Mouse (Mus musculus): ENCODE data around the gene Dnah2. TPM values are rescaled to one million over a fixed set of nuclear protein-coding genes. Genes with fewer than 3 reads are reported as not detected.
A peak's percentile ranks its signal among the peaks of the same experiment; 100 is the strongest.

Gene Dnah2
- 4.2 and 4.4 TPM in 2 replicates for polyA plus RNA-seq (2015; fragmentation: Nextera tagmentation; extraction: Ambion mirVana)

DNA sequence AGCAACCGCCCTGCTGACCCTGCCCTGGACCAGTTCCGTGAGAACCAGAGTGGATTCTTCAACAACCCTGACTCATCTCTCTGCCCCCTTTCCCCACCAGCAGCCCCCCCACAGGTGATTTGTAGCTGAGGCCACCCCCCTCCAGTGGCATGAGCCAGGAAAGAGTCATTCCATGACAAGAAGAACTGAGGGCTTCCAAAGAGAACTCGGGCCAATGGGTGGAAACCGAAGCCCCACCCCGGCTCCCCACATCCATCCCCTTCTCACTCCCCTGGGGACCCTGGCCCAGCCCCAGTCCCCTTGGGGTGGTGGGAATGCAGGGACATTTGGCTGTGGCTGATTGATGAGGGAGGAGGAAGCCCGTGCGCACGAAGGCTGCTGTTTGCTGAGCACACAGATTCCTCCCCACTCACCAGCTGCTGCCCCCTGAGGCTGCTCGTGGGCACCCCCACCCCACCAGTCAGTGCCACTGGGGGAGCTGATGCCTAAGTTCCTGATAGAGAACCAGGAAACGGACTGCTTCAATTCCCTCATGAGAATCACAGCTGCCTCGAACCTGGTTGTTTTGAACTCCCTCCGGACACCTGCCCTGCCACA is at the start of gene Dnah2:
Dnah2 (minus strand) TSS at position 51 of the 597 bp plus-strand sequence.
- H3K36me3 ChIP-seq = peaks cover under 1% of the 10 kb centered on the region; the same call in 1 of the 2 replicates
- H3K27me3 ChIP-seq = no peaks in the 10 kb centered on the region
- 43% methylated on average over 12 of the region's 12 CpGs for WGBS
- no peak within 1 kb of the TSS for H3K4me3 ChIP-seq
- no peak within 1 kb of the TSS; the same call in 1 of the 2 replicates for H3K9ac ChIP-seq
- ATAC-seq (ENCODE audit: insufficient number of reproducible peaks, insufficient read depth, low FRiP score, low TSS enrichment, low read depth) = no peak
- no peak within 1 kb of the TSS for H3K27ac ChIP-seq
- H3K4me2 ChIP-seq = peak within 1 kb of the TSS; percentile 68; the same call in 1 of the 2 replicates
- no peaks in the 10 kb centered on the region for H3K9me3 ChIP-seq
- peaks cover 42% of the 10 kb centered on the region for H3K4me1 ChIP-seq

DNA sequence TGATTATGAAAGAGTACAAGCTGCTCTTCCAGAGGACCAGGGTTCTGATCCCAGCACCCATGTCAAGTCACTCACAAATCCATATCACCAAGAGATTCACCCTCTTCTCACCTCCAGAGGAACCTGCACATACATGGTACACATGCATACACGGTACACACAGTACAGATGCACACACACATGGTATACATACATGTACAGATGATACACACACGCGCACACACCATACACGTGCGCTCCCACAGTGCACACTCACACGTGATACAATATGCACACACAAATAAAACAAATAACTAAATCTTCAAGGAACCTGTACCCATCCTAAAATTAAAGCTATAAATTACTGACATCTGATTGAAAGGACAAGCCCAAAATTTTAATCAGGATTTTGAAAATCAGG is 45.9 kb upstream of the Dnah2 start:
- WGBS = 95% methylated on average over 6 of the region's 6 CpGs
- no peak for ATAC-seq (ENCODE audit: insufficient number of reproducible peaks, insufficient read depth, low FRiP score, low TSS enrichment, low read depth)
- Histone ChIP-seq H3K9me3 (no peaks in the 10 kb centered on the region), H3K4me2 (no peak overlapping the region), H3K27ac (no peak overlapping the region), H3K9ac (no peak overlapping the region), H3K27me3 (no peaks in the 10 kb centered on the region), H3K36me3 (peaks cover 55% of the 10 kb centered on the region), H3K4me3 (no peak overlapping the region), H3K4me1 (peaks cover 7% of the 10 kb centered on the region)

DNA sequence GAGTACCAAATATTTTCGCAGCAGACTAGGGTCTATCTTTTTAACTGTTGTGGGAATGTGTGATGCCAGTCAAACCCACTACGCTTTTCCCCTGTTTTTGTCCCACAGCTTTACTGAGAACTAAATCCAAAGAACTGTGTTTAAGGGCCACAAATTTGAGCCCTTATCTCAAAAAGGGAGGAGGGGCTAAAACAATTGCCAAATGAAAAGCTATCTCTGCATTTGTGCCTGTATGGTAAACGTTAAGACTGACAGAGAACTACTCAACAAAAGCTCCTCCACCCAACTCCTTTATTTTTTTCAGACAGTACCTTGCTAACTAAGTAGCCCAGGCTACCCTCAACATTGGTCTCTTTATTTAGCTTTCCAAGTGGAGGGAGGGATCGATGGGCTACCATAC is 43.9 kb upstream of the Dnah2 start:
- WGBS = 84% methylated on average over 4 of the region's 4 CpGs
- Histone ChIP-seq H3K36me3 (peaks cover 75% of the 10 kb centered on the region), H3K27ac (no peak overlapping the region)

GRCm38 (mm10) chr11:69591899-69592637 is 43.2 kb upstream of the Dnah2 start:
- Histone ChIP-seq H3K27me3 (no peaks in the 10 kb centered on the region), H3K9ac (peak overlapping the region; percentile 27; the same call in 1 of the 2 replicates), H3K36me3 (peaks cover 83% of the 10 kb centered on the region), H3K9me3 (no peaks in the 10 kb centered on the region), H3K27ac (no peak overlapping the region), H3K4me3 (no peak overlapping the region), H3K4me1 (no peaks in the 10 kb centered on the region), H3K4me2 (no peak overlapping the region)
- no peak for ATAC-seq (ENCODE audit: insufficient number of reproducible peaks, insufficient read depth, low FRiP score, low TSS enrichment, low read depth)
- WGBS = 86% methylated on average over 7 of the region's 7 CpGs

More for the DNA sequence above, 43.9 kb upstream of the Dnah2 start:
- Histone ChIP-seq H3K4me2 (no peak overlapping the region), H3K9ac (no peak overlapping the region), H3K4me3 (no peak overlapping the region), H3K27me3 (no peaks in the 10 kb centered on the region), H3K9me3 (no peaks in the 10 kb centered on the region), H3K4me1 (no peaks in the 10 kb centered on the region)
- ATAC-seq (ENCODE audit: insufficient number of reproducible peaks, insufficient read depth, low FRiP score, low TSS enrichment, low read depth) = no peak

GRCm38 (mm10) chr11:69591424-69591823 is 42.5 kb upstream of the Dnah2 start:
- no peak overlapping the region for H3K4me2 ChIP-seq
- H3K4me3 ChIP-seq = no peak overlapping the region
- H3K9ac ChIP-seq = no peak overlapping the region
- no peak overlapping the region for H3K27ac ChIP-seq
- 82% methylated on average over 3 of the region's 3 CpGs for whole genome bisulfite sequencing
- peaks cover 87% of the 10 kb centered on the region for H3K36me3 ChIP-seq
- H3K9me3 ChIP-seq = no peaks in the 10 kb centered on the region
- no peak for ATAC-seq (ENCODE audit: insufficient number of reproducible peaks, insufficient read depth, low FRiP score, low TSS enrichment, low read depth)
- H3K4me1 ChIP-seq = no peaks in the 10 kb centered on the region
- no peaks in the 10 kb centered on the region for H3K27me3 ChIP-seq

DNA sequence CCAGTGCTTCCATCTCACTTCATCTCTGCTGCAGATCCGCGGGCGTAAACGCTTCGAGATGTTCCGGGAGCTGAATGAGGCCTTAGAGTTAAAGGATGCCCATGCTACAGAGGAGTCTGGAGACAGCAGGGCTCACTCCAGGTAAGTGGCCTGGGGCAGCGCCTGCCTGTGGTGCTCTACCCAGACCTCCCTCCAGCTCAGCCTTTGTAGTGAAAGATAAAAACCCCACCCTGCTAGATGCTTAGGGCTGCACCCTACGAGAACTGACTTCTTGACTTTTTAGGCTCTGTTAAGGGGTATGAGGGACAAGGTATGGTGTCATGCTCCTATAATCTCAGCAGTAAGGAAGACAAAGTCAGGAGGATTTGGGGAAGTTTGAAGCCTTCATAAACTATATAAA is 41.7 kb upstream of the Dnah2 start:
- no peak for ATAC-seq (ENCODE audit: insufficient number of reproducible peaks, insufficient read depth, low FRiP score, low TSS enrichment, low read depth)
- WGBS = 92% methylated on average over 8 of the region's 8 CpGs
- Histone ChIP-seq H3K9me3 (no peaks in the 10 kb centered on the region), H3K27ac (no peak overlapping the region), H3K36me3 (peaks cover 85% of the 10 kb centered on the region), H3K4me1 (no peaks in the 10 kb centered on the region), H3K4me3 (no peak overlapping the region), H3K9ac (no peak overlapping the region), H3K4me2 (no peak overlapping the region), H3K27me3 (no peaks in the 10 kb centered on the region)

- peaks cover 74% of the 10 kb centered on the region for H3K36me3 ChIP-seq
- H3K4me1 ChIP-seq = no peaks in the 10 kb centered on the region
- H3K27ac ChIP-seq = no peak overlapping the region
- no peak for ATAC-seq (ENCODE audit: insufficient number of reproducible peaks, insufficient read depth, low FRiP score, low TSS enrichment, low read depth)
- WGBS = 93% methylated on average over 22 of the region's 22 CpGs
- H3K4me3 ChIP-seq = no peak overlapping the region
- H3K27me3 ChIP-seq = no peaks in the 10 kb centered on the region
- no peaks in the 10 kb centered on the region for H3K9me3 ChIP-seq
- no peak overlapping the region for H3K4me2 ChIP-seq
- H3K9ac ChIP-seq = no peak overlapping the region
Measured at GRCm38 (mm10) chr11:69589207-69589834, 40.4 kb upstream of the Dnah2 start.

GRCm38 (mm10) chr11:69585718-69586325 is 36.9 kb upstream of the Dnah2 start:
- WGBS = 72% methylated on average over 7 of the region's 7 CpGs
- Histone ChIP-seq H3K27me3 (no peaks in the 10 kb centered on the region), H3K27ac (no peak overlapping the region), H3K4me3 (no peak overlapping the region), H3K4me1 (peaks cover 12% of the 10 kb centered on the region), H3K9ac (no peak overlapping the region), H3K36me3 (peaks cover 45% of the 10 kb centered on the region), H3K9me3 (no peaks in the 10 kb centered on the region), H3K4me2 (no peak overlapping the region)
- no peak for ATAC-seq (ENCODE audit: insufficient number of reproducible peaks, insufficient read depth, low FRiP score, low TSS enrichment, low read depth)

- Histone ChIP-seq H3K4me2 (no peak overlapping the region), H3K36me3 (peaks cover 36% of the 10 kb centered on the region), H3K27me3 (no peaks in the 10 kb centered on the region), H3K9ac (no peak overlapping the region), H3K4me3 (no peak overlapping the region), H3K9me3 (no peaks in the 10 kb centered on the region), H3K27ac (no peak overlapping the region), H3K4me1 (peaks cover 12% of the 10 kb centered on the region)
- no peak for ATAC-seq (ENCODE audit: insufficient number of reproducible peaks, insufficient read depth, low FRiP score, low TSS enrichment, low read depth)
- WGBS = 94% methylated on average over 13 of the region's 13 CpGs
Measured at GRCm38 (mm10) chr11:69584937-69585336, 36.0 kb upstream of the Dnah2 start.

DNA sequence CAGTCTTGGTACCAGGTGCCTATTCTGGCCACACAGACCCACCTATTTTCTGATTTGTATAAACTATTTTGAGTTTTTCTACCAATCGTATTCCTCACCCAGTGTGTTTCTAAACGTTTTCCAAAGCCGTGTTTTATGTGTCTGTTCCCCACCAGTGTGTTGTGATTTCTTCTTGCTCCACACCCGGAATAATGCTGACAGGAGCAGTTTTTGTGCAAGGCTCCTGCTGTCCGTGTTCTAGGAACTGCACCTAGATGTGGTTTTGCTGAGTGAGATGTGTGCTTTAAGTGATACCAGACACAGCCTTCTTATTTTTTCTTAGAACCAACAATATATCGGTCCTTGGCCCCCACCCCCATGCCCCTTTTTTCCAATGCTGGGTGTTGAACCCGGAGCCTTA is 35.1 kb upstream of the Dnah2 start:
- Histone ChIP-seq H3K9ac (no peak overlapping the region), H3K9me3 (no peaks in the 10 kb centered on the region), H3K27me3 (no peaks in the 10 kb centered on the region), H3K4me2 (no peak overlapping the region), H3K27ac (no peak overlapping the region), H3K4me1 (peaks cover 12% of the 10 kb centered on the region), H3K36me3 (peaks cover 27% of the 10 kb centered on the region), H3K4me3 (no peak overlapping the region)
- no peak for ATAC-seq (ENCODE audit: insufficient number of reproducible peaks, insufficient read depth, low FRiP score, low TSS enrichment, low read depth)
- WGBS = 85% methylated on average over 7 of the region's 7 CpGs

DNA sequence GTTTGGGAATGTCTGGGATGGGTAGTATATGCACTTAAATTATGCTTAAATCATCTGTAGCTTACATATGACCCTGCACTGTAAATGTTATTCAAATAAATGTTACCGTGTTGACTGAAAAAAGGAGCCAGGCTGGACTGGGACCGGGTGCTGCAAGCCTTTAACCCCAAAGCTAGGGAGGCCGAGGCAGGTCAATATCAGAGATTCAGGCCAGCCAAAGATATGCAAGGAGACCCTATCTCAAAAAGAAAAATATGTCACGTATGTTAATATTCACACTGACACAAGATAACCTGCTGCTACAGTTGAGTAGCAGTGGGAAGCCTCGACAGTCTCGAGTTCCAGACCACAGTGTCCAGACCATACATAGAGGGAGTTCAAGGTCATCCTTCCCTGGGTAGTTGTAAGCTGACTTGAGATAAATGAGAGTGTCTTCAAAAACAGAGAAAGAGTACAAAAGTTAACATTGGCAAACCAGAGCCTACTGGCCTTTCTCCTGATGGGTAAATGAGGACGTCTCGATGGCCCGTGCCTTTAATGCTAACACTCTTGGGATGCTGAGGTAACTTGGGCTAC is 33.4 kb upstream of the Dnah2 start:
- peaks cover 13% of the 10 kb centered on the region for H3K36me3 ChIP-seq
- 63% methylated on average over 9 of the region's 9 CpGs for WGBS

More for the DNA sequence above, 33.4 kb upstream of the Dnah2 start:
- Histone ChIP-seq H3K4me3 (peak overlapping the region; percentile 79), H3K9me3 (no peaks in the 10 kb centered on the region), H3K4me2 (peak overlapping the region; percentile 87), H3K9ac (peak overlapping the region; percentile 90; the same call in 1 of the 2 replicates), H3K27ac (no peak overlapping the region), H3K27me3 (no peaks in the 10 kb centered on the region), H3K4me1 (peaks cover 25% of the 10 kb centered on the region)
- ATAC-seq (ENCODE audit: insufficient number of reproducible peaks, insufficient read depth, low FRiP score, low TSS enrichment, low read depth) = no peak
